Comparison of ENCODE assay signal across 18 mouse cellular contexts in genomic region chr5:22573696-22574095, GRCm38 (mm10).
"Had no signal": no experiment of that assay in that cellular context is flagged by ENCODE, and none has a peak within 500 bp of the region (broad histone marks: within the 10 kb centered on the region; RNA-seq: fewer than 3 reads in every experiment).

No protein-coding gene starts in this region.

- H3K4me3 ChIP-seq: layer of hippocampus, adult 2 months; limb, embryonic 12.5 days; limb, embryonic 15.5 days had no signal

- DNase-seq: kidney, adult 9 months; kidney, postnatal 25 days; layer of hippocampus, adult 9-11 months; left cerebral cortex, postnatal 4 days; liver, postnatal 0 days; lung, embryonic 14.5 days; midbrain, embryonic 14.5 days; thymus, adult 2 months; thymus, postnatal 14 days had no signal

- H3K36me3 ChIP-seq: limb, embryonic 12.5 days; limb, embryonic 15.5 days had no signal

- H3K9me3 ChIP-seq: limb, embryonic 12.5 days; limb, embryonic 15.5 days had no signal

- H3K27ac ChIP-seq: kidney, postnatal 0 days; layer of hippocampus, adult 2 months; limb, embryonic 12.5 days; limb, embryonic 15.5 days; liver, embryonic 14.5 days; macrophage; stomach, postnatal 0 days had no signal

- H3K4me2 ChIP-seq: limb, embryonic 12.5 days; limb, embryonic 15.5 days; liver, embryonic 11.5 days; lung, embryonic 14.5 days had no signal

- H3K9ac ChIP-seq: limb, embryonic 12.5 days; limb, embryonic 15.5 days; liver, embryonic 14.5 days; liver, postnatal 0 days; lung, embryonic 14.5 days had no signal

- H3K4me1 ChIP-seq: limb, embryonic 12.5 days; limb, embryonic 15.5 days had no signal

- ATAC-seq: liver, postnatal 0 days; lung, postnatal 0 days had no signal

- H3K27me3 ChIP-seq: limb, embryonic 12.5 days; limb, embryonic 15.5 days had no signal
